Mouse (Mus musculus): ENCODE results near the gene Ttc30a2.

DNA sequence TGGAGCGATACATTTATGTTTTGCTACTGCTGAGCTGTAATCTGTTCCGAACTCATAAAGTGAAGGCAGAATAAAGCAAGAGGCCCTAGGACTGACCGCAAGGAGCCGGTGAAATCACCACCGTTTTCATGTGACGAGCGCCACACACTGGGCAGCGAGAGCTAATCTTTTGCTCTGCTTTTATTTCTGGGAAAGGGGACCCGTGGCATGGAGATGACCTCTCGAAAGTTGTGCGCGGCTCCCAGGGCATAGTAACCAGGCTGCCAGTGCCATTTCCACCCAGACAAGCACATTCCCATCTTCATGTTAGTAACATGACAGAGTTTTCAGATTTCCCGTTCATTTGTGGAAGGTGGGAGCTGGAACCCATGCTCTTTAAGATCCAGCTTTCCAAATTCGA, 13.5 kb downstream of the Ttc30a2 start:
- TF ChIP-seq GATA1 (IDR thresholded peaks at IDR 0.05; ENCODE audit: low read length) = no peak
- no peak for TF ChIP-seq TAL1 (IDR thresholded peaks at IDR 0.05; ENCODE audit: low read length)
